In the genomic region with DNA sequence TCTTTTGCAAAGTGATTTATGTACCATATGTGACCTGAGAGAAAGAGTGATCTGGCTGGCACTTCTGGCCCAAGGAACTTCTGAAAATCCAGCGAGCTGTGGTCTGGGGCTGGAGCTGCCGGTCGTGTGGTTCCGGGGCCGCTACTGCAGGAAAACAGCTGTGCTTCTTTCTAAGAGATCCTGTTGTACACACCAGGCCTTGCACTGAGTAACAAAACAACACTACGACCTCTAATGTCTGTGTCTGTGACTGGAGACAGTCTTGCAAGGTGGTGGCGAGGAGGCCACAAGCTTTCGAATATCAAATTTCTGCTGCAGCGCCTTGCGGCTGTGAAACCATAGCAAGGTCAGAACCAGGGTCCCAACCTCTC, we compare ENCODE assay signal across 8 mouse cellular contexts. TPM values are rescaled to one million over a fixed set of nuclear protein-coding genes. Genes with fewer than 3 reads are reported as not detected.
DNase-seq lines count a peak whose midpoint lies in the region; ATAC-seq and TF ChIP-seq lines count a peak whose summit lies in the region.

No protein-coding gene starts in this region.

- H3K27me3 ChIP-seq in embryonic facial prominence, embryonic 14.5 days (replicated peaks; ENCODE audit: control insufficient read depth, insufficient read depth, low read length): no peaks in the 10 kb centered on the region
- H3K27me3 ChIP-seq in limb, embryonic 10.5 days (ENCODE audit: low read depth, poor library complexity, severe bottlenecking): no peaks in the 10 kb centered on the region
- H3K27me3 ChIP-seq in neural tube, embryonic 13.5 days: no peaks in the 10 kb centered on the region

- H3K4me3 ChIP-seq in left cerebral cortex, adult 2 months: peak overlapping the region; percentile 90
- H3K4me3 ChIP-seq in embryonic facial prominence, embryonic 14.5 days (ENCODE audit: low read depth, low read length): peak overlapping the region; percentile 51
- peak overlapping the region; percentile 68 for H3K4me3 ChIP-seq in limb, embryonic 10.5 days
- peak overlapping the region; percentile 71 for H3K4me3 ChIP-seq in neural tube, embryonic 13.5 days

- H3K4me1 ChIP-seq in embryonic facial prominence, embryonic 14.5 days (ENCODE audit: control insufficient read depth, insufficient read depth, low read length): peaks cover 10% of the 10 kb centered on the region; the same call in 1 of the 2 replicates
- peaks cover 20% of the 10 kb centered on the region for H3K4me1 ChIP-seq in limb, embryonic 10.5 days
- peaks cover 27% of the 10 kb centered on the region for H3K4me1 ChIP-seq in neural tube, embryonic 13.5 days (replicated peaks)

- 4% methylated on average over 10 of the region's 10 CpGs for WGBS in embryonic facial prominence, embryonic 14.5 days
- 4% methylated on average over 10 of the region's 10 CpGs for WGBS in limb, embryonic 10.5 days
- 10% methylated on average over 10 of the region's 10 CpGs for WGBS in neural tube, embryonic 13.5 days

- no peaks in the 10 kb centered on the region for H3K36me3 ChIP-seq in embryonic facial prominence, embryonic 14.5 days (ENCODE audit: control insufficient read depth, insufficient read depth, low read length)
- H3K36me3 ChIP-seq in limb, embryonic 10.5 days: no peaks in the 10 kb centered on the region
- H3K36me3 ChIP-seq in neural tube, embryonic 13.5 days: no peaks in the 10 kb centered on the region

- peak overlapping the region; percentile 72 for H3K9ac ChIP-seq in embryonic facial prominence, embryonic 14.5 days (ENCODE audit: low read depth, low read length)
- peak overlapping the region; percentile 92 for H3K9ac ChIP-seq in neural tube, embryonic 13.5 days

- no peak for DNase-seq in left cerebral cortex, adult 2 months (ENCODE audit: extremely low spot score in 1 of 2, low spot score in 2 of 2)
- DNase-seq in left cerebral cortex, adult 9 months (ENCODE audit: low spot score in 2 of 2): no peak
- DNase-seq in embryonic facial prominence, embryonic 14.5 days (ENCODE audit: low spot score): no peak
- no peak for DNase-seq in limb, embryonic 10.5 days (ENCODE audit: low spot score)
- no peak for DNase-seq in gastrocnemius, adult 8-10 months (ENCODE audit: low spot score in 2 of 2)
- DNase-seq in cerebellum, postnatal 14 days: no peak
- DNase-seq in Muller cell, postnatal 12 days (ENCODE audit: inconsistent ontology term): no peak

- ATAC-seq in embryonic facial prominence, embryonic 14.5 days (ENCODE audit: low read depth): peak; percentile 8
- peak; percentile 40 for ATAC-seq in neural tube, embryonic 13.5 days (ENCODE audit: low read depth)

- TF ChIP-seq CTCF in left cerebral cortex, adult 2 months (IDR thresholded peaks at IDR 0.05): no peak

- peak overlapping the region; percentile 68 for H3K4me2 ChIP-seq in embryonic facial prominence, embryonic 14.5 days (ENCODE audit: low read depth, low read length)
- H3K4me2 ChIP-seq in neural tube, embryonic 13.5 days: peak overlapping the region; percentile 96

- peaks cover 8% of the 10 kb centered on the region; the same call in 1 of the 2 replicates for H3K9me3 ChIP-seq in embryonic facial prominence, embryonic 14.5 days (ENCODE audit: control insufficient read depth, low read length)
- H3K9me3 ChIP-seq in limb, embryonic 10.5 days (replicated peaks): no peaks in the 10 kb centered on the region
- peaks cover 4% of the 10 kb centered on the region; the same call in 1 of the 2 replicates for H3K9me3 ChIP-seq in neural tube, embryonic 13.5 days

- peak overlapping the region; percentile 96 for H3K27ac ChIP-seq in left cerebral cortex, adult 2 months
- H3K27ac ChIP-seq in embryonic facial prominence, embryonic 14.5 days (replicated peaks; ENCODE audit: low read depth, low read length): peak overlapping the region; percentile 83
- H3K27ac ChIP-seq in limb, embryonic 10.5 days: peak overlapping the region; percentile 94
- H3K27ac ChIP-seq in neural tube, embryonic 13.5 days (replicated peaks): peak overlapping the region; percentile 91

- intact Hi-C loops in left cerebral cortex, adult 2 months (cut with DNase I): loop anchor here (2.0 kb wide), 1 partner anchor 36 kb away; the partner anchor contains the start of gene H3f3a

RNA-seq across cellular contexts. Expression of gene H3f3a, which starts 36.5 kb away (rescaled TPM):
- total RNA-seq in left cerebral cortex, adult 2 months (2021): 100 to 1,000 TPM; 261 to 262 TPM
- polyA plus RNA-seq in embryonic facial prominence, embryonic 14.5 days (2014; fragmentation: Nextera tagmentation; extraction: Ambion mirVana): 2,156 and 2,321 TPM in 2 replicates
- 2,611 and 2,929 TPM in 2 replicates for polyA plus RNA-seq in limb, embryonic 10.5 days (2016; fragmentation: Nextera tagmentation; extraction: Ambion mirVana)
- polyA plus RNA-seq in neural tube, embryonic 13.5 days (2015; fragmentation: Nextera tagmentation; extraction: Ambion mirVana): 3,608 and 3,867 TPM in 2 replicates
- 100 to 1,000 TPM; 274 to 310 (median 289) TPM for total RNA-seq in gastrocnemius, adult 8-10 months (2022)

RNA-seq across cellular contexts. Expression of gene Acbd3, which starts 51.4 kb away (rescaled TPM):
- 10 to 100 TPM; 35.0 to 35.3 TPM for total RNA-seq in left cerebral cortex, adult 2 months (2021)
- polyA plus RNA-seq in embryonic facial prominence, embryonic 14.5 days (2014; fragmentation: Nextera tagmentation; extraction: Ambion mirVana): 30.6 and 32.0 TPM in 2 replicates
- polyA plus RNA-seq in limb, embryonic 10.5 days (2016; fragmentation: Nextera tagmentation; extraction: Ambion mirVana): 17.0 and 19.2 TPM in 2 replicates
- polyA plus RNA-seq in neural tube, embryonic 13.5 days (2015; fragmentation: Nextera tagmentation; extraction: Ambion mirVana): 25.6 and 26.8 TPM in 2 replicates
- total RNA-seq in gastrocnemius, adult 8-10 months (2022): 10 to 100 TPM; 10.2 to 15.0 (median 13.6) TPM
